In genomic region chr11:32156854-32157630, GRCm38 (mm10) we compare ENCODE assay signal across 17 mouse cellular contexts. TPM values are rescaled to one million over a fixed set of nuclear protein-coding genes. Genes with fewer than 3 reads are reported as not detected.
DNase-seq lines count a peak whose midpoint lies in the region; ATAC-seq lines count a peak whose summit lies in the region.
"Had no signal": no experiment of that assay in that cellular context is flagged by ENCODE, and none has a peak within 500 bp of the region (broad histone marks: within the 10 kb centered on the region; RNA-seq: fewer than 3 reads in every experiment).

No protein-coding gene starts in this region.

- no peak overlapping the region for H3K4me3 ChIP-seq in forebrain, embryonic 14.5 days (ENCODE audit: low read depth, low read length)
- no peak overlapping the region for H3K4me3 ChIP-seq in hindbrain, embryonic 14.5 days (replicated peaks; ENCODE audit: low read length)
- no peak overlapping the region for H3K4me3 ChIP-seq in midbrain, embryonic 15.5 days

- DNase-seq in forebrain, embryonic 14.5 days (ENCODE audit: low spot score): peak; percentile 68
- DNase-seq in hindbrain, embryonic 14.5 days (ENCODE audit: low spot score): no peak
- DNase-seq in embryo, embryonic 11 days: no peak
- DNase-seq in heart, adult 18-20 months: no peak
- DNase-seq: cerebellum, adult 11 months; kidney, adult 9 months; thymus, adult 2 months had no signal

- no peak overlapping the region for H3K9ac ChIP-seq in forebrain, embryonic 14.5 days (ENCODE audit: low read length)
- no peak overlapping the region for H3K9ac ChIP-seq in hindbrain, embryonic 14.5 days
- H3K9ac ChIP-seq in midbrain, embryonic 15.5 days: no peak overlapping the region

- no peak overlapping the region for H3K4me2 ChIP-seq in forebrain, embryonic 14.5 days (ENCODE audit: low read length)
- no peak overlapping the region for H3K4me2 ChIP-seq in hindbrain, embryonic 14.5 days (replicated peaks)
- no peak overlapping the region for H3K4me2 ChIP-seq in midbrain, embryonic 15.5 days
- H3K4me2 ChIP-seq: heart, embryonic 11.5 days had no signal

- no peaks in the 10 kb centered on the region for H3K9me3 ChIP-seq in forebrain, embryonic 14.5 days (replicated peaks; ENCODE audit: control insufficient read depth, low read length)
- no peaks in the 10 kb centered on the region for H3K9me3 ChIP-seq in hindbrain, embryonic 14.5 days (ENCODE audit: control insufficient read depth, low read length)
- H3K9me3 ChIP-seq in midbrain, embryonic 15.5 days: no peaks in the 10 kb centered on the region

- H3K4me1 ChIP-seq in forebrain, embryonic 14.5 days (ENCODE audit: control insufficient read depth, insufficient read depth, low read length): peaks cover 42% of the 10 kb centered on the region
- H3K4me1 ChIP-seq in hindbrain, embryonic 14.5 days (replicated peaks; ENCODE audit: control insufficient read depth, insufficient read depth, low read length): peaks cover 36% of the 10 kb centered on the region
- H3K4me1 ChIP-seq in midbrain, embryonic 15.5 days: peaks cover 36% of the 10 kb centered on the region

- H3K36me3 ChIP-seq in forebrain, embryonic 14.5 days (ENCODE audit: control insufficient read depth, insufficient read depth, low read length): no peaks in the 10 kb centered on the region
- H3K36me3 ChIP-seq in hindbrain, embryonic 14.5 days (replicated peaks; ENCODE audit: control insufficient read depth, insufficient read depth): no peaks in the 10 kb centered on the region
- H3K36me3 ChIP-seq in midbrain, embryonic 15.5 days (replicated peaks): no peaks in the 10 kb centered on the region

- H3K27ac ChIP-seq in forebrain, embryonic 14.5 days (ENCODE audit: low read depth, low read length): peak overlapping the region; percentile 96
- peak overlapping the region; percentile 92 for H3K27ac ChIP-seq in hindbrain, embryonic 14.5 days
- peak overlapping the region; percentile 81 for H3K27ac ChIP-seq in midbrain, embryonic 15.5 days

- H3K27me3 ChIP-seq in forebrain, embryonic 14.5 days (replicated peaks; ENCODE audit: control insufficient read depth, insufficient read depth, low read length): no peaks in the 10 kb centered on the region
- H3K27me3 ChIP-seq in hindbrain, embryonic 14.5 days (ENCODE audit: control insufficient read depth, insufficient read depth, low read length): no peaks in the 10 kb centered on the region
- H3K27me3 ChIP-seq in midbrain, embryonic 15.5 days (replicated peaks): no peaks in the 10 kb centered on the region

- peak; percentile 79 for ATAC-seq in common myeloid progenitor, adult 5-6 weeks (replicated peaks; ENCODE audit: low read depth, poor library complexity, severe bottlenecking)
- ATAC-seq in forebrain, embryonic 14.5 days: no peak
- ATAC-seq in hindbrain, embryonic 14.5 days (ENCODE audit: low FRiP score): no peak
- ATAC-seq in midbrain, embryonic 15.5 days (replicated peaks): no peak
- ATAC-seq in frontal cortex, adult (ENCODE audit: low TSS enrichment): no peak
- no peak for ATAC-seq in CD4-positive, CD25-positive, alpha-beta regulatory T cell, adult 4 months
- ATAC-seq: activated CD4-positive, CD25-positive, alpha-beta regulatory T cell, adult 4 months had no signal

- WGBS in forebrain, embryonic 14.5 days: 37% methylated on average over 7 of the region's 7 CpGs
- 49% methylated on average over 7 of the region's 7 CpGs for WGBS in hindbrain, embryonic 14.5 days
- WGBS in midbrain, embryonic 15.5 days: 62% methylated on average over 7 of the region's 7 CpGs

RNA-seq across cellular contexts. Expression of gene Il9r, which starts 43.0 kb away (rescaled TPM):
- total RNA-seq in common myeloid progenitor, adult 5-6 weeks (2017): not detected in 2 replicates
- not detected in 2 replicates for polyA plus RNA-seq in forebrain, embryonic 14.5 days (2014; fragmentation: Nextera tagmentation; extraction: Ambion mirVana)
- not detected in 2 replicates for polyA plus RNA-seq in hindbrain, embryonic 14.5 days (2014; fragmentation: Nextera tagmentation; extraction: Ambion mirVana)
- not detected in 2 replicates for polyA plus RNA-seq in midbrain, embryonic 15.5 days (2015; fragmentation: Nextera tagmentation; extraction: Ambion mirVana)
- 10 to 100 TPM in 1 of 2 experiments, 1 to 10 TPM in 1; 5.8 to 10.0 TPM for polyA plus RNA-seq in CD4-positive, CD25-positive, alpha-beta regulatory T cell, adult 4 months (2017; shearing (Covaris generic))
- total RNA-seq in heart, adult 18-20 months (2021): under 1 TPM; 0.07 to 0.46 TPM
- total RNA-seq: gastrocnemius, adult 18-20 months; layer of hippocampus, adult 8-10 months; left cerebral cortex, postnatal 14 days; liver, adult 2 months had no signal
- polyA plus RNA-seq: heart, embryonic 11.5 days had no signal

RNA-seq across cellular contexts. Expression of gene Snrnp25, which starts 48.2 kb away (rescaled TPM):
- total RNA-seq in common myeloid progenitor, adult 5-6 weeks (2017): 33.8 and 59.5 TPM in 2 replicates
- polyA plus RNA-seq in forebrain, embryonic 14.5 days (2014; fragmentation: Nextera tagmentation; extraction: Ambion mirVana): 59.8 and 67.0 TPM in 2 replicates
- polyA plus RNA-seq in hindbrain, embryonic 14.5 days (2014; fragmentation: Nextera tagmentation; extraction: Ambion mirVana): 48.6 and 49.9 TPM in 2 replicates
- polyA plus RNA-seq in midbrain, embryonic 15.5 days (2015; fragmentation: Nextera tagmentation; extraction: Ambion mirVana): 40.4 and 48.3 TPM in 2 replicates
- 10 to 100 TPM; 55.7 to 58.6 TPM for polyA plus RNA-seq in CD4-positive, CD25-positive, alpha-beta regulatory T cell, adult 4 months (2017; shearing (Covaris generic))
- total RNA-seq in heart, adult 18-20 months (2021): 10 to 100 TPM; 11.1 to 12.3 TPM
